Mouse (Mus musculus) CH12.LX (cell line): Measurements from ENCODE around the gene Zfp592. TPM values are rescaled to one million over a fixed set of nuclear protein-coding genes. Genes with fewer than 3 reads are reported as not detected.

Experiments
- DNase-seq: peaks from one replicate; pipeline ENCODE4 v3.0.0-alpha.2; 2013; ENCODE audit errors: extremely low read depth
- H3K27ac ChIP-seq: 2 replicates; pipeline ENCODE4 v1.5.1; 2012; ENCODE audit warnings: low read depth, mild to moderate bottlenecking, control low read depth, moderate library complexity; ENCODE audit not compliant: insufficient read depth
- H3K27me3 ChIP-seq: replicated peaks from 2 replicates; pipeline ENCODE3; 2012; ENCODE audit warnings: inconsistent platforms
- H3K36me3 ChIP-seq, 2 experiments: replicated peaks in 1 of 2; 2 replicates each; pipeline versions ENCODE3 to v1.6.1; 2012; ENCODE audit warnings: inconsistent platforms in 1 of 2, low read length in 1 of 2, mild to moderate bottlenecking in 1 of 2, mixed read lengths in 1 of 2, moderate library complexity in 1 of 2; ENCODE audit not compliant: control insufficient read depth in 1 of 2, insufficient read depth in 1 of 2
- H3K4me1 ChIP-seq, 2 experiments: 2 replicates each; pipeline ENCODE4 v1.6.1; 2012; ENCODE audit warnings: inconsistent platforms in 1 of 2, moderate library complexity in 1 of 2; ENCODE audit not compliant: insufficient read depth in 2 of 2, control insufficient read depth in 1 of 2
- H3K4me2 ChIP-seq: 2 replicates; pipeline ENCODE4 v1.6.1; 2012; ENCODE audit warnings: low read depth, mild to moderate bottlenecking, control low read depth; ENCODE audit not compliant: poor library complexity, insufficient read depth, severe bottlenecking
- H3K4me3 ChIP-seq, 3 experiments: fragments of 150-350 bp in 1 of 3; sonication (generic) in 1 of 3; replicated peaks in 1 of 3; 2 replicates each; pipeline versions ENCODE3 to v1.5.1; 2011 to 2012; ENCODE audit warnings: low read depth in 2 of 3, low read length in 2 of 3, mild to moderate bottlenecking in 2 of 3, moderate library complexity in 2 of 3, control low read depth in 1 of 3, improper control_type of control experiment in 1 of 3, inconsistent platforms in 1 of 3, mixed read lengths in 1 of 3; ENCODE audit not compliant: poor library complexity in 1 of 3
- H3K79me2 ChIP-seq: replicated peaks from 2 replicates; pipeline ENCODE4 v1.6.1; 2012; ENCODE audit warnings: mild to moderate bottlenecking, moderate library complexity; ENCODE audit not compliant: control insufficient read depth, poor library complexity, insufficient read depth, severe bottlenecking; ENCODE audit errors: extremely low read depth
- H3K9ac ChIP-seq: 2 replicates; pipeline ENCODE4 v1.6.1; 2012; ENCODE audit warnings: low read depth, mild to moderate bottlenecking, control low read depth, moderate library complexity; ENCODE audit not compliant: insufficient read depth
- H3K9me3 ChIP-seq: replicated peaks from 2 replicates; pipeline ENCODE3; 2012; ENCODE audit warnings: low read length, inconsistent platforms, mixed read lengths
- BHLHE40 ChIP-seq: IDR thresholded peaks from 2 replicates; pipeline ENCODE4 v1.6.1; 2011; ENCODE audit warnings: mild to moderate bottlenecking, low read depth, low read length, improper control_type of control experiment
- CTCF ChIP-seq, 2 experiments: IDR thresholded peaks in 1 of 2; conservative IDR thresholded peaks in 1 of 2; 2 replicates each; pipeline ENCODE4 v1.5.1; 2011 to 2012; ENCODE audit warnings: low read depth in 2 of 2, low read length in 2 of 2, improper control_type of control experiment in 1 of 2, inconsistent platforms in 1 of 2, mild to moderate bottlenecking in 1 of 2, moderate library complexity in 1 of 2
- E2F4 ChIP-seq: IDR thresholded peaks from 2 replicates; pipeline ENCODE4 v1.6.1; 2011; ENCODE audit warnings: low read depth, low read length, improper control_type of control experiment; ENCODE audit not compliant: insufficient replicate concordance
- ELF1 ChIP-seq: IDR thresholded peaks from 2 replicates; pipeline ENCODE4 v1.6.1; 2014; ENCODE audit warnings: low read depth, mild to moderate bottlenecking, inconsistent platforms, low read length, improper control_type of control experiment
- EP300 ChIP-seq: IDR thresholded peaks from 2 replicates; pipeline ENCODE4 v1.6.1; 2011; ENCODE audit warnings: low read length, improper control_type of control experiment
- ETS1 ChIP-seq: conservative IDR thresholded peaks from 2 replicates; pipeline ENCODE4 v1.6.1; 2012; ENCODE audit warnings: low read depth, mild to moderate bottlenecking, inconsistent platforms, low read length, improper control_type of control experiment, moderate library complexity
- GABPA ChIP-seq: IDR thresholded peaks from 2 replicates; pipeline ENCODE4 v1.6.1; 2012; ENCODE audit warnings: low read depth, low read length, improper control_type of control experiment, inconsistent platforms; ENCODE audit not compliant: insufficient replicate concordance
- JUND ChIP-seq: conservative IDR thresholded peaks from 2 replicates; pipeline ENCODE4 v1.6.1; 2011; ENCODE audit warnings: low read depth, low read length, improper control_type of control experiment
- MAFK ChIP-seq: IDR thresholded peaks from 2 replicates; pipeline ENCODE4 v1.6.1; 2011; ENCODE audit warnings: low read length, improper control_type of control experiment; ENCODE audit not compliant: insufficient replicate concordance
- MAX ChIP-seq: IDR thresholded peaks from 2 replicates; pipeline ENCODE4 v1.6.1; 2011; ENCODE audit warnings: low read length, improper control_type of control experiment
- MAZ ChIP-seq: IDR thresholded peaks from 2 replicates; pipeline ENCODE4 v1.6.1; 2012; ENCODE audit warnings: low read depth, mild to moderate bottlenecking, inconsistent platforms, low read length, improper control_type of control experiment, moderate library complexity
- MEF2A ChIP-seq: IDR thresholded peaks from 2 replicates; pipeline ENCODE4 v1.6.1; 2014; ENCODE audit warnings: low read depth, mild to moderate bottlenecking, inconsistent platforms, low read length, improper control_type of control experiment, borderline replicate concordance
- MXI1 ChIP-seq: IDR thresholded peaks from 2 replicates; pipeline ENCODE4 v1.6.1; 2011; ENCODE audit warnings: mild to moderate bottlenecking, low read depth, low read length, improper control_type of control experiment
- PAX5 ChIP-seq: IDR thresholded peaks from 2 replicates; pipeline ENCODE4 v1.6.1; 2012; ENCODE audit warnings: low read length, inconsistent platforms, mixed read lengths
- POLR2A ChIP-seq: IDR thresholded peaks from 2 replicates; pipeline ENCODE4 v1.6.1; 2011; ENCODE audit warnings: low read depth, mild to moderate bottlenecking, improper control_type of control experiment, low read length
- RAD21 ChIP-seq: IDR thresholded peaks from 2 replicates; pipeline ENCODE4 v1.6.1; 2011; ENCODE audit warnings: low read depth, mild to moderate bottlenecking, low read length, improper control_type of control experiment, moderate library complexity
- RCOR1 ChIP-seq: conservative IDR thresholded peaks from 2 replicates; pipeline ENCODE4 v1.6.1; 2012; ENCODE audit warnings: low read depth, mild to moderate bottlenecking, inconsistent platforms, low read length, improper control_type of control experiment
- SIN3A ChIP-seq: IDR thresholded peaks from 2 replicates; pipeline ENCODE4 v1.6.1; 2012; ENCODE audit warnings: low read length, improper control_type of control experiment, inconsistent platforms
- SMC3 ChIP-seq: IDR thresholded peaks from 2 replicates; pipeline ENCODE4 v1.6.1; 2011; ENCODE audit warnings: low read depth, low read length, improper control_type of control experiment
- TBP ChIP-seq: conservative IDR thresholded peaks from 2 replicates; pipeline ENCODE4 v1.6.1; 2011; ENCODE audit warnings: low read depth, low read length, improper control_type of control experiment
- TCF12 ChIP-seq: IDR thresholded peaks from 2 replicates; pipeline ENCODE4 v1.6.1; 2014; ENCODE audit warnings: low read depth, mild to moderate bottlenecking, inconsistent platforms, low read length, improper control_type of control experiment
- UBTF ChIP-seq: IDR thresholded peaks from 2 replicates; pipeline ENCODE4 v1.6.1; 2012; ENCODE audit warnings: low read depth, mild to moderate bottlenecking, inconsistent platforms, low read length, improper control_type of control experiment, moderate library complexity
- USF1 ChIP-seq: IDR thresholded peaks from 2 replicates; pipeline ENCODE4 v1.6.1; 2014; ENCODE audit warnings: low read depth, mild to moderate bottlenecking, inconsistent platforms, low read length, improper control_type of control experiment
- ZC3H11A ChIP-seq: IDR thresholded peaks from 2 replicates; pipeline ENCODE4 v1.6.1; 2012; ENCODE audit warnings: low read depth, mild to moderate bottlenecking, inconsistent platforms, low read length, improper control_type of control experiment
- dilution Hi-C: fragments of 300-500 bp; cut with MboI; formaldehyde crosslinking; loops from 2 replicates; pipeline ENCODE4 v1.14.3; 2020; ENCODE audit warnings: low sequenced_read_pairs; ENCODE audit not compliant: extremely low pct_unique_long_range_greater_than_20kb, extremely low pct_ligation_motif_present
- in situ Hi-C: fragments of 300-500 bp; cut with MboI; formaldehyde crosslinking; loops from 3 replicates; pipeline ENCODE4 v1.14.3; 2019; ENCODE audit warnings: low sequenced_read_pairs, low pct_ligation_motif_present, low pct_unique_long_range_greater_than_20kb, mixed read lengths
- polyA plus RNA-seq: library from polyadenylated mRNA; unstranded; fragments of >175 nt; gene quantifications from 2 replicates; pipeline ENCODE4 v1.2.1, GENCODE M21; 2012; ENCODE audit warnings: low read depth; ENCODE audit not compliant: insufficient read length
- total RNA-seq, 2 experiments: library from RNA; depleted of rRNA; stranded (reverse); fragments of 300-350 nt in 1 of 2; fragments of >200 nt in 1 of 2; gene quantifications; 2 replicates each; pipeline ENCODE4 v1.2.3; 2012 to 2014

Zfp592 gene
- total and polyA plus RNA-seq, 3 experiments, result 7.8 to 23.6 (median 10.1) TPM

DNA sequence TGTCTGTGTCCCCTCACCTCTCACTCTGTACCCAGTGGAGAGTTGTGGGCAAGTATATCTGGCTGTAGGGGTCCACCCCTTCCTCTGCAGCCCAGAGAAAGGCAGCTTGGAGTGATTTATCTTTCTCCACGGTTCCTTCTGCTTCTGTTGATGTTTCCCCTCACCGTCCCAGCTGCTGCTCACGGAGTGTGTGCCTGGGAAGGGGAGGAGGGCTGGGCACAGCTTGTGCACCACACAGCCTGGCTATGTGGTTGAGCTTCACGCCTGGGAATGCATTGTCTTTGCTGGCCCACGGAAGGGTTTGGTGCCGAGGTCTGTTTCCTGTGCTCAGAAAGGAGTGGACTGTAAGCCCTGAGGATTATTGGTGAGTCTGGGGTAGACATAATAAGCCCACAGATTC is 73.2 kb downstream of the Zfp592 start:
- H3K79me2 ChIP-seq, result no peaks in the 10 kb centered on the region
- TF ChIP-seq PAX5, result no peak
- TF ChIP-seq MAZ, result no peak
- no peak for TF ChIP-seq TBP
- TF ChIP-seq MAFK, result no peak
- TF ChIP-seq CTCF (conservative IDR thresholded peaks at IDR 0.05 in 1 of 2, IDR thresholded peaks at IDR 0.05 in 1 of 2; ENCODE audit: low read depth in 2 of 2, low read length in 2 of 2), result no peak
- TF ChIP-seq USF1, result no peak
- no peak for TF ChIP-seq RAD21
- no peak for TF ChIP-seq SMC3
- no peak for TF ChIP-seq BHLHE40
- TF ChIP-seq ELF1, result no peak
- TF ChIP-seq MXI1, result no peak
- TF ChIP-seq MEF2A, result no peak
- TF ChIP-seq UBTF, result no peak
- TF ChIP-seq JUND, result no peak
- TF ChIP-seq MAX, result no peak
- no peak for TF ChIP-seq SIN3A
- TF ChIP-seq ETS1, result no peak
- TF ChIP-seq RCOR1, result no peak
- TF ChIP-seq GABPA, result no peak
- no peak for TF ChIP-seq ZC3H11A
- H3K27me3 ChIP-seq, result peaks cover 9% of the 10 kb centered on the region
- dilution Hi-C loops, result no loop called here
- no peak overlapping the region for H3K9ac ChIP-seq
- in situ Hi-C loops, result loop anchor here (25.0 kb wide), 1 partner anchor 329 kb away; no protein-coding TSS in a partner anchor
- no peaks in the 10 kb centered on the region for H3K9me3 ChIP-seq
- no peak for DNase-seq
- H3K4me3 ChIP-seq, result no peak overlapping the region
- H3K36me3 ChIP-seq, result no peaks in the 10 kb centered on the region
- no peak overlapping the region for H3K27ac ChIP-seq
- peaks cover 0 to 6% of the 10 kb centered on the region in 2 experiments; a peak in 2 of 4 replicates for H3K4me1 ChIP-seq
- H3K4me2 ChIP-seq, result no peak overlapping the region

DNA sequence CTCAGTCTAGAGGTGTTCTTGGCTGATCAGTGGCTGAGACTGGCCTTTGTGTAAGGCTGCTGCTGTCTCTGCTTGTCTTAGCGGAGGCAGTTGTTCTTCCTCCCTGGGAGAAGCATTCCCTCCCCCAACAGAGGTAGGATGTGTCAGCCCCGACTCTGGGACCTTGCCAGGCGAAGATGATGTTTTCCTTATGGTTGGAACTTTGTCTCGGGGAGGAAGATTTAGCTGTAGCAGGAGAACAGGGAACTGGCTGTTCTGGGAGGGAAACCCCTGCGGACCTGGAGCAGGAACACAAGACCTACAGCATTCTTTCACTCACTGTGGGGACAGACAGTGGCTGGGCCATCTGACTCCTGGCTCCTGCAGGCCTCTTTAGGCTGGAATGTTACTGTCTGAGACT is 79.0 kb downstream of the Zfp592 start:
- no peak for DNase-seq
- TF ChIP-seq TCF12 (no peak), CTCF (conservative IDR thresholded peaks at IDR 0.05 in 1 of 2, IDR thresholded peaks at IDR 0.05 in 1 of 2; ENCODE audit: low read depth in 2 of 2, low read length in 2 of 2) (no peak), E2F4 (no peak), ETS1 (no peak), EP300 (no peak), POLR2A (no peak), GABPA (no peak), MXI1 (no peak)
- dilution Hi-C loops (no loop called here), in situ Hi-C loops (loop anchor here (25.0 kb wide), 1 partner anchor 335 kb away; no protein-coding TSS in a partner anchor)
- Histone ChIP-seq H3K9ac (no peak overlapping the region), H3K4me2 (no peak overlapping the region), H3K27ac (no peak overlapping the region), H3K36me3 (no peaks in the 10 kb centered on the region), H3K9me3 (peaks cover 3% of the 10 kb centered on the region), H3K4me1 (peaks cover 6 to 25% of the 10 kb centered on the region in 2 experiments; a peak in 3 of 4 replicates), H3K4me3 (no peak overlapping the region), H3K27me3 (no peaks in the 10 kb centered on the region), H3K79me2 (no peaks in the 10 kb centered on the region)
